Mouse (Mus musculus) lung, postnatal 4 days (tissue): ENCODE data around the gene Ccnb1.
"Not testable (repeated sequence)": the region's sequence is repeated elsewhere in the genome, so short reads cannot be mapped to it uniquely, and the experiment has no call there.

Experiments
- DNase-seq, 2 experiments: peaks; one replicate each; pipeline ENCODE4 v3.0.0; 2021

Ccnb1 gene

DNA sequence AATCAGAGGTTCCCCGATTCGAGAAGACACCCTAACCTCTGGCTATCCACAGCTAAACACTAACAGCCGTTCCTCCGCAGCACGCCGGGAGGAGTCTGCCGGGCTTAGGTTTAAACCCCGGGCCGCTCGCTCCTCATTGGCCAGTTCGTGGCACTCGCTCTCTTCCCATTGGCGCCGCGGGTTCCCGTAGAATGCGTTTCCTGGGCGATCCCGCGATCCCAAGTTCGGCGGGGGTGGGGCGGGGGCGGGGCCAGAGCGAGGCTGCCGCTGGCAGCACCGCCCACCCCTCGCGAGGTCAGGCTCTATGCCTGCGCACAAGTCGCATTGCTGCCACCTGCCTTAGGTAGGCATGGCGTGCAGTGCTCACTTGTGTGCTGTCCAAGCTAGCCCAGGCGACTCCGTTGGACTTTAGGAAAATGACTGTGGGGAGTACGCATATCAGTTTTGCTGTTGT, at the start of gene Ccnb1:
Gene Ccnb1 (minus strand): TSS at position 157 of the 454 bp plus-strand sequence.
- DNase-seq, result peak; percentile 94

- no peak for DNase-seq
Observed at GRCm38 (mm10) chr13:100834777-100835176, 48.4 kb upstream of the Ccnb1 start.

- no peak for DNase-seq
Observed at GRCm38 (mm10) chr13:100833640-100834002, 47.3 kb upstream of the Ccnb1 start.

DNA sequence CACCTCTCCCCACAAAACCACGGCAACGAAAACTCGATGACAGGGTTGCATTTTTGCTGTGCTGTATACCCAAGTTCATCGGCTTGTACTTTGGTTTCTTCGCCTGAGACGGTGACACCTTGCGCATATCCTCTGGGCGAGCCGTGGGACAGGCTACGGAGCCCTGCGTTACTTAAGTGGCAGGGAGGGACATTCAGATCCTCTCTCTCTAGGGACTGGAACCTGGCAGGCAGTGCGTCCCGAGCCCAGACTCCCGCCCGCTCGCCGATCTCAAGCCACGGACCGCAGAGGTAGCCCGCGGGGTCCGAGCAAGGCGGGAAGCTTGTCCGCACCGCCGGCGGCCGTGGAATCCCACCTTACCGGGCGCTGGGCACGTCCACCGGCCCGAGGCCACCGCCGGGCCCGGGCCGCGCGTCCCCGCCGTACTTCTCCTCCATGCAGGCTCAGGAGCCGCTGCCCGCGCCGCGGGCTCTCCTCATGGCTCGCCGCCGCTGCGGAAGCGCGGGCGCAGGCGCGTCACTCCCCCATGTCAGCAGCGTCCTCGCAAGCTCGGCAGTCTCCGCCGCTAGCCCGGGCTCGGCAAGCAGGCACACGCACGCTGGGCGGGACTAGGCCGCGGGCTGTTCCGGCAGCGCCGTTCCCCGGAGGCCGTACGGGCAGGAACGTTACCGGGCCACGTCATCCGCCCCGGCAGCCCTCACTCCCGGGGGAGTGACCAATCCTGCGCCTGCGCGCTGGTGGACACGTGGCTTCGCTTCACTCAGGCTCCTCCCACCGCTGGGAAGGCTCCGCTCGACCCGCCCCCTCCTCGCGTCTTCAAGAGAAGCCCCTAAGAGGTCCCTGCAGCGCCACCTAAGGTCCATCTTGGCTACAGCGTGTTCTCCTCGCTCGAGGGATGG, 46.6 kb upstream of the Ccnb1 start, which contains the start of gene Slc30a5:
Gene Slc30a5 (minus strand): TSS at position 687 of the 899 bp plus-strand sequence.
- DNase-seq, result peak; percentile 99 to 100

GRCm38 (mm10) chr13:100832188-100832587, 45.8 kb upstream of the Ccnb1 start:
- no peak for DNase-seq

DNA sequence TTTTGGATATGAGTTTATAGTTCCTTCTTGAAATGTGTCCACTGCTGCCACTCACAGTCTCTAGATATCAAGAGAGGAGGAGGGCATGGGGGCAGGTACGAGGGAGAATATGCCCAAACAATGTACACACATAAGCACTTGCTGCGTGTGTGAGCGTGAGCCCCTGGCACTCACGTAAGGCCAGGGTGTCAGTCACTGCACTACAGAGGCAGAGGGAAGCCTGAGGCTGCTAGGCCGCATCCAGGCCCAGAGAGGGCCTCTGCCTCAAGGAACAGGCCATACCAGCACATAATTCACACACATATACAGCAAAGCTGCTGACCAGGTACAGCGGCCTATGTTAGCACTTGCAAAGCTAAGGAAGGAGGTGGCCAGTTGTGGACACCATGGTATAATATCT, 44.8 kb upstream of the Ccnb1 start:
- no peak for DNase-seq

GRCm38 (mm10) chr13:100825627-100826410, 39.4 kb upstream of the Ccnb1 start:
- no peak for DNase-seq

DNA sequence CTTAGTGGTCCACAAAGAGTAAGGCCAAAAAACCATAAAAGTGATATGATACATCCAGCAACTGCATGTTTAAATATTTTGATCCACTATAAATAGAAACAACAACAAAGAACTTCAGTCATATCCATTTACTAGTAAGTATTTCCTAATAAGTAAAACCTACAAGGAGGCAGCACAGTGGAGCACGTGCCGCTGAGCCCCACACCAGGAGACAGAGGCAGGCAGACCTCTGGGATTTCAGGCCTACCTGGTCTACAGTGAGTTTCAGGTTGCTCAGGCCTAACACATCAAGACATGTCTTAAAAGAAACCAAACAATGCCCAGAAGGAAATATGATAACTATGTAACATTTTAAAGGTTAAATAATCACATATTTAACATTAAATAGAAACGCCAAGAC, 38.5 kb upstream of the Ccnb1 start:
- DNase-seq, result no peak

GRCm38 (mm10) chr13:100824306-100824705, 37.9 kb upstream of the Ccnb1 start:
- no peak for DNase-seq

GRCm38 (mm10) chr13:100823863-100824262, 37.5 kb upstream of the Ccnb1 start:
- DNase-seq, result no peak

DNA sequence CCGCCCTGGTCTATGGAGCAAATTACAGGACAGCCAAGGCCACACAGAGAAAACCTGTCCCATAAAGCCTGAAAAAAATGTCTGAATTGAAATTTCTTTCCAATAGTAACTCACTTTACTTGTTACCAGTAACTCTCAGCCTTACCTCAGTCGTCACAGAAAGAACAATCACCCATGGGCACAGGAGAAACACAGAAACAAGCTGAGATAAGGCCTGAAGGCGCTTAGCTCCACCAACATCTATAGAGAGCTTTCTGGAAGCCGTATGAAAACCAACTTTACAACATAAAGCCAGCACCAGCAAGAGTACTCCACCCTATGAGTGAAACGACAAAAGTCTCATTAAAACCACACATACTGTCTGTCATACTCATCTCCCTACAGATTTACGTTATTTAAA, 28.1 kb upstream of the Ccnb1 start:
- no peak for DNase-seq

DNA sequence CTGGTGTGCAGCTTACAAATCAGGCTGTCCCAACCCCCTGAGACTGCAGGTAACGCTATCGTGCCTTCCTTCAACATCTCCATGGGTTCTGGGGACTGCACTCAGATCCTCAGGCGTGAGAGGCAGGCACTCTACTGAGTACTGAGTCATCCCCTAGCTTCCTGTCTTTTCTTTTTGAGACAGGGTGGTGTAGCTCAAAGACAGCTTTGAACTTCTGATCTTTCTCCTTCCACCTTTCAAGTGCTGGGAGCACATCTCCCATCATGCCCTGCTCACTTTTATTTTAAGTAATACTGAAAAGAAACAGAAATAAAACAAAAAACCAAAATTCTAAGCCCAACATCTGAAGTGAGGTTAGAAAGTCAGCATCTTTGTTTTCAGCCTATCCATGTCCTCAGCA, 19.4 kb upstream of the Ccnb1 start:
- DNase-seq, result no peak

DNA sequence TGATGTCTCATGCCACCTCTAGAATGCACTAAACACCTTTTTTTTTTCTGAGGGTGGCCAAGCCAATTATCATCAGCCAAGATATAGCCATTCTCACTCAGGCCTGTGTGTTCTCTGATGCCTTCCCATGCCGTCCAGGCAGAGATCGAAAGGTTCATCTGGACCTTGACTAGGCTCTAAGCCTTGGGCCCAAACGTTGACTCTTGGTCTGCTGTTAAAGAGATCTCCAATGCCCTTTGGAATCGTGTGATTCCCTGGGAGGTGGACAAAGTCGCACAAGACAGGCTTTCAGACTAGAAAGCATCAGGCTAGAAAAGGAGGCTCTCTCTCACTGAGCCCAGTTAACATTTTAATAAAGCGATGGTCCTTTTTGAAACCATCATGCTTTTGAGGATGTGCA, 10.8 kb upstream of the Ccnb1 start:
- DNase-seq, result no peak

GRCm38 (mm10) chr13:100789083-100789482, 2.7 kb upstream of the Ccnb1 start:
- DNase-seq, result no peak

- DNase-seq, result not testable (repeated sequence)
Observed at GRCm38 (mm10) chr13:100788057-100788456, 1.7 kb upstream of the Ccnb1 start.

- peak; percentile 11 to 31 for DNase-seq
Observed at GRCm38 (mm10) chr13:100787316-100788010, 1.1 kb upstream of the Ccnb1 start.

GRCm38 (mm10) chr13:100785806-100786413, 460 bp downstream of the Ccnb1 start:
- no peak for DNase-seq

GRCm38 (mm10) chr13:100777491-100777890, 8.9 kb downstream of the Ccnb1 start:
- DNase-seq, result no peak

DNA sequence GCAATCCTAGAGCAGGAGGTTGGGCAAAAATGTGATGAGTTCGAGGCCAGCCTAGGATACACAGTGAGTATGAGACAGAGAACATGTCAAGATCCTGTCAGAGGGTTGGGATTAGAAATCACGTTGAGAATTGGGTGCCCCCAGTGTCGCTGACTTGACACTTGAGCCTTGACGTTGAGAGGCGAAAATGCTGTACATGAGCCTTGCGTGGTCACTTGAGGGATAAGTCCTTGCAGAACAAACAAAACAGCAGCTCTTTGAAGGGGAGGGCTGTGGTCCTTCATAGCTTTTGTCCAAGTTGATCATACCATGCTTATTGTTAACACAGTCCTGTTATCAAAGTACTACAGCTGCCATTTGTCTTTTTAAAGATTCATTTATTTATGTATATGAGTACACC, 9.7 kb downstream of the Ccnb1 start:
- DNase-seq, result no peak

- DNase-seq, result no peak
Observed at GRCm38 (mm10) chr13:100776056-100776419, 10.3 kb downstream of the Ccnb1 start.

DNA sequence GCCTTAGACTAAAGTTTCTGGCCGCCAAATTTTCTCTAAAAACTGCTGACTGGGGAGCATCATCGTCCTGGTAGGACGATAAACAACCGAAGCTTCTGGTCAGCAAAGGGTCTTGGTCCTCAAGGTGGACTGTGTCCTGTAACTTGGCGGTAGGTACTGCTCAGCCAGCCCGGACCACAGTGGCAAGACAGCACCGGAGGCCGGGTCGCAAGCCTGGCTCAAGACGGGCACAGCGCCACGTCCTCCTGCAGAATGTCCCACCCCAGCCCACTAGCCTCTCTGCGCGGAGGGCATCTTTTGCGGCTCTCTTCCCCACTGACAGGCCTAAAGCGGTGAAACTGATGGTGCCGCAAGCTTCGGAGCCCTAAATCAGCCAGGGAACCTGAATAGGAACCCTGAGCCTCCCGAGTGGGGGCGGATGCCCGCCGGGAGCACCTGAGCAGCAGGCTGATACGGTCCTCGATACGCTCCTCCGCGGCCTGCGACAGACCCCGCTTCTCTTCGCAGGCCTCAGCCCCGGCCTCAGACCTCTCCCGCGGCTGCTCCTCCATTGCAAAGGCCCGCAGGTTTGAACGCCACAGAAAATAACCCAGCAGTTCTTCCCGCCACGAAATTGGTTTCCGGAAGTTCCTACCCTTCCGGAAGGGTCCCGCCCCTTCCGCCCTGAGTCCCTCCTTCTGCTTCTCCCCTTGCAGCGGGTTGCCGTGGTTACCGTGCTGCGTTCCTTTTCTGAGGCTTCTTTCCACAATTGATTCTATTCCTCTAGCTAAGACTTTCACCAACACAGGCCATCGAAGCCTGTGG, 10.9 kb downstream of the Ccnb1 start, which contains the start of gene Cenph:
Gene Cenph (minus strand): TSS at position 648 of the 804 bp plus-strand sequence.
- DNase-seq, result peak; percentile 85 to 86

DNA sequence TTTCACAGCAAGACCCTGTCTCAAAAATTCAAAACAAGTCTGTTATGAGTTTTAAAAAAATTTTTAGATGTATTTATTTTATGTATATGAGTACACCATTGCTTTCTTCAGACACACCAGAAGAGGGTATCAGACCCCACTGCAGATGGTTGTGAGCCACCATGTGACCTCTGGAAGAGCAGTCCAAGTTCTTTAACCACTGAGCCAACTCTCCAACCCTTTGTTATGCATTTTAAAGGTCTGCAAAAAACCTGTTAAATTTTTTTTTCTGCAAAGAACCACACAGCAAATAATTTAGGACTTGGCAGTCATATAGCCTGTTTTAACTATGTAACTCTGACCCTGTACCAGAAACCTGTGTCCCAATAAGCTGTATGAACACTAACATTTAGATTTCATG, 11.7 kb downstream of the Ccnb1 start:
- DNase-seq, result no peak
